Mouse (Mus musculus) CD4-positive naive resting alpha-beta T cell, adult 76 days (primary cell): ENCODE measurements around the gene Fzd10. TPM values are rescaled to one million over a fixed set of nuclear protein-coding genes. Genes with fewer than 3 reads are reported as not detected.

Experiments
- total RNA-seq: library from RNA; stranded (reverse); gene quantifications from one replicate; pipeline ENCODE4 v1.2.4, GENCODE M21; 2023

Gene Fzd10
- total RNA-seq, result 0.32 TPM

GRCm38 (mm10) chr5:128600072-128601021, at the start of gene Fzd10:
TSS of gene Fzd10 (plus strand) at chr5:128600844.

Other genes starting within 250 kb of the Fzd10 start
- not detected for gene Tmem132d, start 167.8 kb upstream of the Fzd10 start, total RNA-seq
- gene Piwil1, start 101.7 kb downstream of the Fzd10 start, total RNA-seq, result not detected